Mouse (Mus musculus): ENCODE measurements around the gene Rnf169.

Rnf169 gene

DNA sequence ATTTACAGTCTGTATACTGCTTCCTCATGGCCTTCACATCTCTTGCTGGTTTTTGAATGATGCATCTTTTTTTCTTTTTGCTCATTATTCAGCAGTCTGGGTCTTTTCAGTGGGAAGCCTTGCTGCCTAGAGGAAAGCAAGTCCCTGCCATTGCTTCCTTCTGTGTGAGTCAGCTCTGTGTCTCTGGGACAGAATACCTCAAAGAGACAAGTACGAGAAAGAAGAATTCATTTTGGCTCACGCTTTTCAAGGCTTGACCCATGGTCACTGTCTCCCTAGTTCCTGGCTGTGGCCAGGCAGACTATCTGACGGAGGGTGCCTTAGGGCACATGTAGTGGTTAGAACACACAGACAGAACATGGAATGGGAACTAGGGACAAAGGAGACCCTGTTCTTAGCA is 86.3 kb downstream of the Rnf169 start:
- no peak for DNase-seq (ENCODE audit: low spot score in 2 of 2)

DNA sequence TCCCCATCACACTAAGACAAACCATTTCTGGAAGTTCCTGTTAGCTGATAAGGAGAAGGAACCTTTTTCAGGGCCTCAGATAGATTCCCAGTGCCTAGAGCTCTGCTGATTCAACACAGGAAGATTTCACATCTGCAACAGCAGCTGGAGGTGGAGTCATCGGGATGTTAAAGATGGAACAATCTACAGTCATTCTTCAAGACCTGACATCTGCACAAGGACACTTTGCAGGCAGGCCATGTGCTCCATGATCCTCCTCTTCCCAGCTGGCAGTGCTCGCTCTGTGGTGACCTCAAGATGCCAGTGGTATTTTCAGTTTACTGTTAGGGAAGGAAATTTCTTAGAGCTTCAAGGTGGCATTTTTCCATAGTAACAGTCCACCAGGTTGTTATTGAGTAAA is 87.9 kb downstream of the Rnf169 start:
- no peak for DNase-seq (ENCODE audit: low spot score in 2 of 2)

DNA sequence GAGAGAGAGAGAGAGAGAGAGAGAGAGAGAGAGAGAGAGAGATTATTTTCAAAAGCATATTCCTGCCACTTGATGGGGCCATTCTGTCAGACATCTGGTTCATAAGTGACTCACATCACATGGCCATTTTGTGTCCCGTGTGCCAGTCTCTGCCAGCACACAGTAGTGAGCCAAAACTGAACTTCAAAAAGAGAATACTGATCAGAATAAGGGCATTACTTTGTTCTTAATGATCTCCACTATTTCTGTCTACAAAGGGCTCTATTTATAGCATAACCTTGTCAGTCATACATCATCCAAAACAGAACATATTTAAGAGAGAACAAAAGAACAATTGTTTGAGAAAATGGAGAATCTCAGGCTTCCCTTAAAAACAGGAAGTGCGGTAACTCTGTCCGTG is 88.8 kb downstream of the Rnf169 start:
- no peak for DNase-seq (ENCODE audit: low spot score in 2 of 2)

DNA sequence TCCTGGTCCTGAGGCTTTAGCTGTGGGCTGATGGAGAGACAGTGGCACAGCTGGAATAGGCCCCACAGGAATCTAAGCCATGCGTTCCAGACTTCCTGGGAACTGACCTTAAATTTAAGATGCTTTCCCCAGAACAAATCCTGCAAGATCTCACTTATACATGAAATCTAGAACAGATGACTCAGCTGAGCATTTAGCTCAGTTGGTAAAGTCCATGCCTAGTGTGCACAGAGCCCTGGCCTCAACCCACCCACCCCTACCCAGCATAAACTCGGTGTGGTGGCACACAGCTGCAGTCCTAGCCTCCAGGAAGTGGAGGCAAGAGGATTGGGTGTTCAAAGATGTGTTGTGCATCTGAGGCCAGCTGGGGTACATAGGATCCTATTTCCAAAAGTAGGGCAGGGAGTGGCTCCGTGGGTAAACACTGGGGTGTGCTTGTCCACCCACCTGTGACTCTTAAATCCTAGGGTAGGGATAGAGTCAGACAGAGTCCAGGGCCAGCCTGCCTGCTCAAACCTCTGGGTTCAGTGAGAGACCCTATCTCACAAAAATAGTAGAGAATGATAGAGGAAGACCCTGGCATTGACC is 90.0 kb downstream of the Rnf169 start:
- DNase-seq (ENCODE audit: low spot score in 2 of 2): no peak

DNA sequence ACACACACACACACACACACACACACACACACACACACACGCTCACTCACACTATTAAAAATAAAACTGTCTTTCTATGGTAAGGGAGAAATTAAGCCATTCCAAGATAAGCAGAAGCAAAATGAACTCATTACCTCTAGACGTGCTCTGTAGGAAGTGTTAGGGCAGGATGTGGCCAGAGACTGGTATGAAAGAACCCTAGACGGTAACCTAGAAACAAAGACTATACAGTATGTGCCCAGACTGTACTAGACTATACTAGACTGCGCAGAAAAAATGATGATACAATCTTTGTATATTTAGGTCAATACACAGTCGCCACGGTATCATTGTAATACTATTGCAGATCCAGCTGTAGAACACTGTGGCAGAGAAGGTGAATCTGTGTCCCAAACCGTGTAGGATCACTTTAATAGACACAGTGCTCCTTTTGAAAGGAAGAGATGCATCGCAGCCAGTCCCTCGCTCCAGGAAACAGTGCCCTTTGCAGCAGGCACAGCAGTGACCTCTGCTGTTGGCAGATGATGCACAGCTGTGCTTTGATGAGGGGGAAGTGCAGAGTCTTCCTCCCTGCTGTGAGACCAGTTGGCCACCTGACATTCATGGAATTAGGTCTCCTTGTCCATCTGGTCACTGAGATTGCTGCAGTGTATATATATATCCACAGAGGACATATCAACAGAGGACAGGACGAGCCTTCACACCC is 90.9 kb downstream of the Rnf169 start:
- DNase-seq (ENCODE audit: low spot score in 2 of 2): no peak

DNA sequence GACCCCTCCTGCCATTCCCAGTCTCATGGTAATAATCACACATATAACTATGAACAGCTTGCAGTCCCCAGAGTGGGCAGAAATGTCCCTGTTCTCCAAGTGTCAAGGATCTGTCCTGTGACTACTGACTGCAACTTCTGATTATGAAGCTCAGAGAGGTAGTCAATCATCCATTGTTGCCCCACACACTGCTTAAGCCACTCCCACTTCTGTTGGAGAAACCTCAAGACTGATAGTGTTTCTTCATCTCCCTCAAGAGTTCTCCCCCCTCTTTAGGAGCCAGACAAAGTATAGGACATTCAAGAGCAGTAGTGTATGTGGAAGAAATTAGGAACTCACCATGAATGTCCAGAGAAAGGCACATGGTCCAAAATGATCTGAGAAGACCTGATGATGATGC is 92.5 kb downstream of the Rnf169 start:
- DNase-seq (ENCODE audit: low spot score in 2 of 2): no peak

DNA sequence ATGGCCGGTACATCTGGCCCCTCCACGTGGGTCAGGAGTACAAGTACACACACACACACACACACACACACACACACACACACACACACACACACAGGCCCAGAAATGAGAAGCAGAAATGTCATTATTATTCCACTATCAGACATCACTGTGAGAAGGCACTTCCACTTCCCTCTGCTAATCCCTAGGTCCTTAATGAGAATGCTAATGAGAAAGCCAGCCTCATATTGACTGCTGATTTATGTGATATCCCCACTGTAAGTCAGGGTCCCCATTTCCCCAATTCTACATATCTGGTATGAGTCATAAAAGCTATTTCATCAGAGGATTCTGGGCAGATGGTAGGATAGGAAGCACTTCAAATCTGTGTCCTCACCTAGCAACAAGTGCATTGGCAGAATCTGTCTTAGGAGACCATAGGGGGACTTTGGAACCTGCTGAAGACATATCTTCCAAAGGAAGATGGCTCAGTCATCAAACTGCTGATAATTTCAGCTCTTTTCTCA is 93.0 kb downstream of the Rnf169 start:
- no peak for DNase-seq (ENCODE audit: low spot score in 2 of 2)

DNA sequence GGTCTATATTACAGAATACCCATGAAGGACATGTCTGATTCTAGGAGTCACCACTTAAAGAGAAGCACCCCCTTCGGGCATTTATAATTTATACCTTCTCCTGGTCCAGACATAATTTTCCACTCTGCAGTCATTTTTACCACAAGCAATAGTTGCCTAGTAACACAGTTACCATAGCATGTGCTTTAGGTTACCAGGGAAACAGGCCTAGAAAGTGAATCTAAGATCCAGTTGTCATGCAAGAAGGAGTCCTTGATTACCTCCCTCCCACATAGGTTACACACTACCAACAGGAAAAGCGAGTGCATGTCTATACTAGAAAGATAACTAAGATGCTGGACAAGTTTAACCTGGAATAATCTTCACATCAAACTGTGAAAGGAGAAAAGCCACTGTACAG is 102.0 kb downstream of the Rnf169 start:
- no peak for DNase-seq (ENCODE audit: low spot score in 2 of 2)

DNA sequence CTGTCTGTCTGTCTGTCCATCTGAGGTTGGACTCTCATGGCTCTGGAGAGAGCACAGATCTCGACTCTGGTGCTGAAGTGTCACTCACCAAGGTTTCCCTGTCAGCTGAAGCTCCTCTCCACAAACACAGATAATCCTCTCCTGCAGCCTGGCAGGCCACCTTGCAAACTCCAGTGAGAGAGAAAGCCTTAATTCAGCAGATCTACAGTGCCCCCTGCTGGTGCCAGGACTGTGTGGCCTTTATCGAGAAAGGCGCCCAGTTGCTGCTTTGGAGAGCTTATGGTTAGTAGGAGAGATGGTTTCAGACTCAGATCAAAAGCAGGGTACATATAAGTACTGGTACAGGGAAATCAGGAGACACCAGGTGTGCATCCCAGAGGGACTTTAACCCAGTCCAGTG is 103.9 kb downstream of the Rnf169 start:
- DNase-seq (ENCODE audit: low spot score in 2 of 2): peak; percentile 38 to 92

DNA sequence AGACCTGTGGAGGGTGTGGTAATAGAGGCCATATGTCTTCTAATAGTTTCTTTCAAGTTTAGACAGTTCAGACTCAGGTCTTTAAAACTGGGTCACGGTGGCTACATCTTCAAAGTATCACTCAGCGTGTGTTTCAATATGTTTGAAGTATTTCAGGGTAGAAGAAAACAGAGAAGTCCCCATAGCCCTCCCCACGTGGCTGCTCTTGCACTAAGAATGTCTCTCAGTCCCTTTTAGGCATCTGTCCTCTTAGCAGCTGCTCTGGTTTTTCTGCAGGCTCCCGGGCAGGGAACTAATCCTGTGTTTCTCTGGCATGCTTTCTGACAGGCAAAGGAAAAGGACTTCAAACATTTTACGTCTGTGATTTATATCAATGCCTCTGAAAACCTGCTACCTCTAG is 104.4 kb downstream of the Rnf169 start:
- no peak for DNase-seq (ENCODE audit: low spot score in 2 of 2)

DNA sequence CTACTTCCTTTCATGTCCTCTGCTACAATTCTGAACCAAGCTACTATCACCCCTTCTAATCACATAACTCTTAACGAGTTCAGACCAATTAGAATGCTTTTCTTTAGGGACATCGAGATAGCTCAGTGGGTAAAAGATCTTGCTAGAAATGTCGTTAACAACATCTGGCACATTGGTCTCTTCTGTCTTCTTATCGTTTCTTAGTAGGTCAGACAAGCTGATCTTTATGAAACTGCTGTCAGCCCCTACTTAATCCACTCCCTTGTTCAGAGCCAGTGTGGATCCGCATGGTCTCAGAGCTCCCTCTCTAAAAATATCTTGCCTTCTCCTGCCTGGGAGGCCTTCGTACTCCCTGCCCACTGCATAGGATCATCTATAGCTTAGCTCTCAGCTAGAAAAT is 106.3 kb downstream of the Rnf169 start:
- DNase-seq (ENCODE audit: low spot score in 2 of 2): no peak
